Comparison of ENCODE assay signal across 12 mouse cellular contexts in the genomic region with DNA sequence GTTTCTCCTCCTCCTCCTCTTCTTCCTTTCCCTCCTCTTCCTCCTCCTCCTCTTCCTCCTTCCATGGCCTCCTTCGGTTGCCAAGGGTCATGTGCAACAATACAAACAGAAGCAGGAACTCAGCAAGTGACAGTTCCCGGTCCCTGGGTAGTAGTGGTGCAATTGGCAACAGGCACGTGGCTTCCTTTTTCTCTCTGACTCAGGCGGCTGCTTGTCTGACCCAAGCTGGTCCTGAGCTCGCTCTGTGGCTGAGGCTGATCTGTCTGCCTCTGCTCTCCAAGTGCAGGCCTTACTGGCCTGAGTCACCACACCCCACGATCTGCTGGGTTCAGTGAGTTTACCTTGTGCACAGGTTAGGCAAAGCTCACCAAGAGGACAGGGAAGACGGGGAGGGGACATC. TPM values are rescaled to one million over a fixed set of nuclear protein-coding genes. Genes with fewer than 3 reads are reported as not detected.
DNase-seq lines count a peak whose midpoint lies in the region; ATAC-seq and TF ChIP-seq lines count a peak whose summit lies in the region.
"Had no signal": no experiment of that assay in that cellular context is flagged by ENCODE, and none has a peak within 500 bp of the region (broad histone marks: within the 10 kb centered on the region; RNA-seq: fewer than 3 reads in every experiment).

No protein-coding gene starts in this region.

- ATAC-seq in G1E (ENCODE audit: extremely low read depth, insufficient number of reproducible peaks, low FRiP score, poor library complexity, severe bottlenecking) = peak; percentile 34; the same call in 1 of the 2 replicates
- ATAC-seq: forebrain, embryonic 15.5 days had no signal

- peaks cover 28% of the 10 kb centered on the region; the same call in 1 of the 2 replicates for H3K27me3 ChIP-seq in G1E (ENCODE audit: insufficient read depth, low read length)
- peaks cover 7% of the 10 kb centered on the region for H3K27me3 ChIP-seq in megakaryocyte, embryonic 14.5 days (replicated peaks)
- H3K27me3 ChIP-seq: embryonic facial prominence, embryonic 12.5 days; forebrain, embryonic 15.5 days; neural tube, embryonic 13.5 days had no signal

- TF ChIP-seq CTCF in G1E (IDR thresholded peaks at IDR 0.05; ENCODE audit: low read depth, low read length) = no peak

- H3K36me3 ChIP-seq in G1E (replicated peaks) = no peaks in the 10 kb centered on the region
- no peaks in the 10 kb centered on the region for H3K36me3 ChIP-seq in megakaryocyte, embryonic 14.5 days (replicated peaks; ENCODE audit: low read length)
- H3K36me3 ChIP-seq: embryonic facial prominence, embryonic 12.5 days; forebrain, embryonic 15.5 days; neural tube, embryonic 13.5 days had no signal

- no peaks in the 10 kb centered on the region; the same call in 1 of the 2 replicates for H3K9me3 ChIP-seq in G1E (replicated peaks)
- H3K9me3 ChIP-seq in megakaryocyte, embryonic 14.5 days = peaks cover 7% of the 10 kb centered on the region; the same call in 1 of the 2 replicates
- H3K9me3 ChIP-seq: embryonic facial prominence, embryonic 12.5 days; forebrain, embryonic 15.5 days; neural tube, embryonic 13.5 days had no signal

- H3K4me3 ChIP-seq in G1E (ENCODE audit: low read depth, low read length) = no peak overlapping the region
- H3K4me3 ChIP-seq in megakaryocyte, embryonic 14.5 days (replicated peaks) = peak overlapping the region; percentile 71
- H3K4me3 ChIP-seq: embryonic facial prominence, embryonic 12.5 days; forebrain, embryonic 15.5 days; heart, adult 2 months; left cerebral cortex, adult 2 months; neural tube, embryonic 13.5 days had no signal

- DNase-seq in layer of hippocampus, adult 9-11 months = peak; percentile 77
- DNase-seq in layer of hippocampus, adult 18-20 months (ENCODE audit: low spot score in 2 of 2) = no peak
- DNase-seq in G1E (ENCODE audit: low spot score) = no peak
- DNase-seq in brain, adult 2 months (ENCODE audit: low read depth, low spot score) = peak; percentile 47
- DNase-seq in right cerebral cortex, adult 18-20 months = no peak
- DNase-seq in right cerebral cortex, postnatal 4 days = no peak

- peaks cover 26% of the 10 kb centered on the region for H3K4me1 ChIP-seq in G1E (ENCODE audit: insufficient read depth, low read depth, low read length)
- peaks cover 55% of the 10 kb centered on the region for H3K4me1 ChIP-seq in megakaryocyte, embryonic 14.5 days
- H3K4me1 ChIP-seq: neural tube, embryonic 13.5 days had no signal

RNA-seq across cellular contexts. Expression of gene Furin, which starts 21.1 kb away (rescaled TPM):
- total RNA-seq in layer of hippocampus, adult 18-20 months (2021) = 10 to 100 TPM; 37.7 to 43.7 TPM
- total RNA-seq in G1E (2014; fragmentation: Nextera tagmentation) (25.1 and 26.0 TPM in 2 replicates), G1E (2017) (16.2 and 21.3 TPM in 2 replicates)
- polyA plus RNA-seq in G1E (2012) = 30.4 and 33.0 TPM in 2 replicates
- 72.7 and 125 TPM in 2 replicates for polyA plus RNA-seq in megakaryocyte, embryonic 14.5 days (2012; ENCODE audit: insufficient read depth, low replicate concordance)

RNA-seq across cellular contexts. Expression of gene Fes, which starts 38.6 kb away (rescaled TPM):
- total RNA-seq in layer of hippocampus, adult 18-20 months (2021) = 1 to 10 TPM; 5.2 to 6.0 TPM
- total RNA-seq in G1E (2014; fragmentation: Nextera tagmentation) = 1.5 and 2.7 TPM in 2 replicates
- 5.4 TPM in 2 replicates for total RNA-seq in G1E (2017)
- 3.4 and 4.9 TPM in 2 replicates for polyA plus RNA-seq in G1E (2012)
- 42.2 and 53.1 TPM in 2 replicates for polyA plus RNA-seq in megakaryocyte, embryonic 14.5 days (2012; ENCODE audit: insufficient read depth, low replicate concordance)

RNA-seq across cellular contexts. Expression of gene Man2a2, which starts 55.2 kb away (rescaled TPM):
- total RNA-seq in layer of hippocampus, adult 18-20 months (2021) = 100 to 1,000 TPM; 164 TPM
- total RNA-seq in G1E (2014; fragmentation: Nextera tagmentation) = 58.7 and 63.1 TPM in 2 replicates
- total RNA-seq in G1E (2017) = 49.3 and 57.3 TPM in 2 replicates
- 31.7 and 37.0 TPM in 2 replicates for polyA plus RNA-seq in G1E (2012)
- 36.1 and 38.2 TPM in 2 replicates for polyA plus RNA-seq in megakaryocyte, embryonic 14.5 days (2012; ENCODE audit: insufficient read depth, low replicate concordance)

Comparison
In these comparisons a context has a peak if more than half of its experiments do, and no peak if none do; other contexts are left out.
1. DNase-seq: peak in layer of hippocampus, adult 9-11 months (single experiment) and brain, adult 2 months (single experiment); none in layer of hippocampus, adult 18-20 months (0 of 2), G1E (single experiment), right cerebral cortex, adult 18-20 months (single experiment) and right cerebral cortex, postnatal 4 days (single experiment).